Mouse (Mus musculus) liver, adult (tissue): ENCODE data around the gene Sorcs3.

Source experiments
- GATA4 ChIP-seq: IDR thresholded peaks from 2 replicates; pipeline ENCODE4 v1.6.1; 2014; ENCODE audit warnings: mild to moderate bottlenecking, low read length; ENCODE audit not compliant: insufficient replicate concordance

Sorcs3 gene

DNA sequence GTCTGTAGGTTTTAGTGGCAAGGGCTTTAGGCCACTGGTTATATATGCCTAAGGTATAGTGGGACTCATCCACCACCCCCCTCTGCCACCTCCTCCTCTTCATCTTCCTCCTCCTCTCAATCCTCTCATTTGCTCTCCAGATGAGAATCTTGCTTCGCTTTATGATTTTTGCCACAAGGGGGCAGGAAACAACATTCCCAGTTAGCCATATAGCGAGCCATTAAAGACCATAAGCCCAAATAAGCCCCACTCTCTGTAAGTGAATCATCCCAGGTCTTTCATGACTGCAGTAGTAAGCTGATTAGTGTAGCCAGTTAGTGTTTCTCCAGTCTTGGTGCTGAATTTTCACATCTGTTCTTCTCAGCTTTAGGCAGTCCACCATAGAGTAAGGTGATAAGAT, 205.5 kb downstream of the Sorcs3 start:
- no peak for TF ChIP-seq GATA4

DNA sequence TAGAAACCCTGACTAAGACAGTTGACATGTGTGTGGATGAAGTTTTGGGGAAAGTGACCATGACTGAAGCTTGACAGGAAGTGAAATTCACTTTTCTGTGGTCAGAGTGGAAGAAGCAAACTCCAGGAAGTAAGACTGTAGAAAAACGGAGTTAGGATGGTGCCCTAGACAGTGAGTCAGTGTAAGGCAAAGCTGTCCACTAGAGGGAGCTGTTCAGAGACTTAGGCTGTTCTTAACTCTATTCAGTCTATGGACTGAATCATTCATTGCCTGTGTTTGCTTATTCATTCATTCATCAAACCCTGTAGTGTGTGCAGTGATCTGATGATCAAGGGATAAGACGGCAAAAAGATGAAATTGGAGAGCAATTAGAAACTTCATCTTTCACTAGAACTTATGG, 208.0 kb downstream of the Sorcs3 start:
- TF ChIP-seq GATA4, result no peak

DNA sequence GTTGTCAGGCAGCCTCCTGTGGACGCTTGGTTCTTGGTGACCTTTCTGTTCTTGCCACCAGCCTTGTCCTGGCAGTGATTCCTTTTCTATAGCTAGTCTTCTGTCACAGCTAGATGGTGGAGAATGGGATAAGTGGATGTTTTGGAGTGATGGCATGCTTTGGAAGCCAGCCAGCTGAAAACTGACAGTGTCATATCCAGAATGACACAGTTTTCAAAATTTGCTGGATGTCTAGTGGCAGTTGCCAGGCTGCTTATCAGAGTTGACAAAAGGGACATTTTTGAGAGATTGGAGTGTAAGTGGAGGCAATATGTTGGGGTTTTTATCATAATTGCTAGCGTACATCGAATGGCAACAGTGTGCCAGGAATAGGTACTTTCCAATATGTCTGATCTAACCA, 212.5 kb downstream of the Sorcs3 start:
- no peak for TF ChIP-seq GATA4

DNA sequence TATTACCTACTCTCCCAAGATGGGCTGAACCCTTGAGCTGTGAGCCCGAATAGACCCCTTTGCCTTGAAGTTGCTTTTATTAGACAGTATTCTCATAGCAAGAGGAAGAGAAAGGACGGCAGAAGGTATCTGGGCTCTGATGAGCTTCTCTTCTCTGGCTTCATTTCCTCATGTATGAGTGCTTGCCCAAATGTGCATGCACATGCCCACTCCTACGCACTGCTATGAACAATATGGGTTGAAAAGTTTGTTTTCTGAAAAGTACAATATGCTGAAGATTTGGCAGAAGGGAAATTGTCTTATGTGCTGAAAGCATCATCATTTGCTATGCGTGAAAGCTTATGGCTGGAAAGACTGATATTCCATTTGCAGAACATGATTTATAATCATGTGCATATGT, 223.4 kb downstream of the Sorcs3 start:
- TF ChIP-seq GATA4, result no peak

DNA sequence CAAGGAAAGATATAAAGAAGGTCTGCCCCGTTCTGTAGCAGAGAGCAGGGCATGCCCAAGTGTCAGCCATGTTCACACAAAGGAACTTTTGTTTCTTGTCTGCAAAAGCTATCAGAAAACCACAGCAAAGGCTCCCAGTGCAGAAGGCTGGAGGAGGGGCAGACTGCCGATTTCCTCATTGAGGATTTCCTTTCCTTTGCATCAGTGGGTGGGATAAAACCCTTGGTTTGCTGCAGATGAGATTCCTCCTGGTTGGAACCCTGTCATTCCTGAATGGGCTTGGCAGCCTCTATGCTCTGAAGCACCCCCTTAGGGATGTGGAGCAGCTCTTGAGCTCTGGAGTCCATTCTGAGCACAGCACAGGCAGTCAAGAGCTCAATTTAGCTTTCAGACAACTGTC, 223.9 kb downstream of the Sorcs3 start:
- no peak for TF ChIP-seq GATA4

DNA sequence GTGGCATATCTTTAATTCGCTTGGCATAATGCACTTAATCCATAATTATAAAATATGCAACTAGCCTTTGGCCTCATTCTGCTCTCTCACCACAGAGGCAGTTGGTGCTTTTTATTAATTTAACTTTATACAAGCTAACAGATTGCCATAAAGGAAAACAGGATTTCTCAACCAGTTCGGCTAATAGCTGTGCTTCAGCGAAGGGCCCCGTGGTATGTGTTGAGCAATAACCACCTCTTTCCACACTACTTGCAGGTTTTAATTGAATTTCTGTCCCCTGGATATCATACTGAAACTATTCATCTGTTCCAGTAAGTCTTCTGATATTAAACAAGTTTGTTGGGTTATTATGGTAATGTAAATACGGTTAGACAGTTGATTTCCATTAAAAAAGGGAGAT, 224.5 kb downstream of the Sorcs3 start:
- TF ChIP-seq GATA4, result no peak

DNA sequence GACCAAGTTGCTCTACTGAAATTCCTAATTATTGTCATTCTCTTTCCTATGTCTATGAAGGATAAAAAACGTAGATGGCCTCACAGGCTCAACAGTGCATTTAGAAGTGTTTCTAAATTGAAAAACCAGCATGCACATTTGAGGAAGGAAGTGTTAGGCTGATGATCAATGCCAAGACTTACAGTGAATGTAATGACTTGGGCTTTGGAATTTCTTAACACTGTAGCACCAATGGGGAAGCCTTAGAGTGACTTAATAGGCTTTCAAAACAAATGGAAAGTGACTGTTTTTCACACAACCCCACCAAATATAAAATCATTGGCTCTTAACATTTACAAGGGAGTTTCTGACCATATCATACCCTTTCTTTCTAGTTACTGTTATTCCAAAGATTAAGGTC, 232.6 kb downstream of the Sorcs3 start:
- no peak for TF ChIP-seq GATA4

DNA sequence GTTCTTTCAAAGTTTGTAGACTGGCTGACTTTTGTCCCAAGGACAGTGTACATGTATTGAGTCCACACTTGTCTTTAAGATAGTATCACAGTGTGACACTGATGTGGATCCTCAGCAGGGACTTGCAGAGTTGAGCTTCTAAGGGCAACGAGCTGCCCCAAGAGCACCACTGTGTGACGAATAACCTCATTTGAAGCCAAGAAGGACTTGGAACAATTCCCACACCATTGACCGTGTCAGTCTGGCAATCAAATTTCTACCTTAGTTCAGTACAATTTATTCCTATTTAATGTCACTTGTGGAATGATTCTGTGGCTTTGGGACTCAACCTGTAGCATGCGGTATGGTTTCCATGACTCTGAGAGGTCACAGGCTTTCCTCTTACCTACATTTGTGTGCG, 255.3 kb downstream of the Sorcs3 start:
- no peak for TF ChIP-seq GATA4

DNA sequence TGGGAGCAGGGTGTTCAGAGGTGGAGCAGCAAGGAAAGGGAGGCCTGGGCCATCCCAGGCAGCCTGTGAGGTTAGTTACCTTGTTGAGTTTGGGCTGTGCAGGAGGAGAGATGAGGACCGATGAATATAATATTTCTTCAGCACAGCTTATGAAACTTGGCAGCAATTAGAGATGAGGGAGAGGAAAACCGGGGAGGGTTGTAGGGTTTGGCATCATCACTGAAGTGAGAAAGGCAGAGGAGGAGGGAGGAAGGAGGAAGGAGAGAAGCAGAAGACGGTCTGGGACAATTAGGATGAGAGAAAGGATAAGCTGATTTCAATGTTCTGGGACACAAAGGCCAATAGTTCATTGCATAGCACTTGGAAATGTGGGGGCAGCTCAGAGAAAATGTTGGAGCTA, 256.6 kb downstream of the Sorcs3 start:
- TF ChIP-seq GATA4, result no peak

DNA sequence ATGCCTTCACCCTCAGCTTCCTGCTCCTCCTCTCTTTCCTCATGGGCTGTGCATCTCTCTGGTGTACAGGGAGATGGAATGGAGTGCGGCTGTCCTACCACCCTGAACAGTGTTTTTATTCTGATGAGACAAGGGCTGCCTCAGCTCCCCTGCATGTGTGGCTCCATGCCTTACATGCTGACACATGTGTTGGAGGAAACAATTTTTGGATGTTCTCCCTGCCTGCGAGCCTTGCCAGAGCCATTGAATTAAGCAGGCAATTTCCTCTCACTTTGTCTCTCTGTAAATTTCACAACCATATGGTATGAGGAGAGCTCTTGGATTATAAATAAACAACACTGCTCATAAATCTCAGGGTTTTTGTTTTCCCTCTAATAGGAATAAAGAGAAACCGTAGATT, 257.7 kb downstream of the Sorcs3 start:
- no peak for TF ChIP-seq GATA4

DNA sequence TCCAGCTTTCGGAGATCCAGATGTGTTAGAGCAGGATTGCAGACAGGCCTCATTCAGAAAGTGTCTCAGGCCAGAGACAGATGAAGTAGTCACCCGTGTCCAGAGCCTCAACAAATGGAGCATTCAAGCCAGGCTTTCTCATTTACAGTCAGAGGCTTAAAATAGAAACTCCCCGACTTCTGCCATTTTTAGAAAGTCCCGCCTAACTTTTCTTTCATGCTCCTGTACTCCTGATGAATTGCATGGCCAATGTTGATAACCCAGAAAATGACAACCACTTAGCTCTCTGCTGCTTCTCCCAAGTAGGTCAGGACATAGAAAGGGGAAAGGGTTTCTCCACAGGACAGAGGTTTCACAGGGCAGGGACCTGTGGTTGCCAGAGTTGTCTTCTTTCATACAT, 261.6 kb downstream of the Sorcs3 start:
- no peak for TF ChIP-seq GATA4

DNA sequence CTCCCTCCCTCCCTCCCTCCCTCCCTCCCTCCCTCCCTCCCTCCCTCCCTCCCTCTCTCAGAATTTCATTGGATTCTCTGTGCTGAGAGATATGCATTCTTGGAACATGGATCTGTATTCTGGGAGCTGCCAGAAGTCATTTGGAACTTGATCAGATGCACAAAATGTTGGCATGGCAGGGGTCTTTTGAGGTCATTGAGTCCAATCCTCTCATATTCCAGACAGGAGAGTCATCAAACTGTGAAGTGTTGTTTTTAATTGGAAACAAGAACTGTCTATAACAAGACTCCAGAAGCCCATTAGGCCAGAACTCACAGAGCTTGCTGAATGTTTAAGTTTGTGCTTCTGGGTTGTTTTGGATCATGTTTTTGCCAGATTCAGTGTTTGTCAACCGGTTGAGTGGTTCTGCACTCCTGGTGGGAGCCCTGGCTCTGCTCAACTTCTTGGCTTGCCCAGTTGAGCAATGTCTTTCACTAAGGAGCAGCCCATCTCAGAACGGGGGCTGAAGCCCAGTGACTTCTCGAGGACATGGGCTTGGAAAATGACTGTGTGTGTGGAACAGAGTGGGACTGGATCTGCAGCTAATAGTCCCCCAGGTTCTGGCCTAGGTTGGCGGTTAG, 264.1 kb downstream of the Sorcs3 start:
- TF ChIP-seq GATA4, result no peak

DNA sequence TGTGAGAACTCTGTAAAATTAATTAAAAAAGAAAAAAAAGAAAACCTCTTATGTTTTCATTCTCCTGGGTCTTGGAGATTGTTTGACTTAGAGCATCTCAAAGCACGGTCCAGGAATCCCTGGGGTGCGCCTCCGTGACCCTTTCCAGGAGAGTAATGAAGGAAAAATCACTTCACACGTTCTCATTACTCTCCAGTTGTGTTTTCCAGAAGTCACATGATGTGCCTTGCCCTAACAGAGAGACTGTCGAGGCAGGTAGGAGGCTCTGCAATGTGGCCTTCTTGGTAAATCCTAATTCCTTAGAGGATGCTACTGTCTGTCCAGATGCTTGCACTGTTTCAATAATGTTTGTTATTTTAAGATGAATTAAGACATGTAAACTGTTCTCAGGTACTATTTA, 266.1 kb downstream of the Sorcs3 start:
- TF ChIP-seq GATA4, result no peak

DNA sequence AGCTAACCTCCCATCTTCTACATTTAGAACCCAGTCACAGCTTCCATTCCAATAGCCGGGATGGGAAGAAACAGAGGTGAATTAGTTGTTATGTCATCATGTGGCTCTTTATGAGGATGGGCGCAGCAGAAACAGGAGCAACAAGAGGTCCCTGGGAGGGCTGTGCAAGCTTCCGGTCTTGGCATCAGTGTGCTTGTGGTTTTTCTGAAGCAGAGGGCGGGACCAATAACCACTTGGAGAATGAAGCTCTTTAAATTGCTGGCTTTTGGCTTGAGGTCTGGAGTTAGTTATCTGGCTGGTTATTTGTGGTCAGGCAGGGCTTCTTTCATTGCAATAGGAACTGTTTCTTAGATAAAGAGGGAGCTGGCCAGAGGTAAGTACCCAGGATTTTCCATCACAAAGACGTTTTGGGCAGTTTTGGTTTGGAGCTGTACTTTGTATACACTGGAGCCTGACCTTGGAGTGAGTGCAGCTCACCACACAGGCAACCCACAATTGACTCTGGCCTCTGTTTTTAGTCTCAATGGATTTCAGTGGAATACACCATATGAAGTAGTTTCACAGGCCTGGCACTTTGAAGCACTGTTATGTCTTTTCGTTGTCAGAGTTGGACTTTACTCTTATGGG, 270.1 kb downstream of the Sorcs3 start:
- TF ChIP-seq GATA4, result no peak

DNA sequence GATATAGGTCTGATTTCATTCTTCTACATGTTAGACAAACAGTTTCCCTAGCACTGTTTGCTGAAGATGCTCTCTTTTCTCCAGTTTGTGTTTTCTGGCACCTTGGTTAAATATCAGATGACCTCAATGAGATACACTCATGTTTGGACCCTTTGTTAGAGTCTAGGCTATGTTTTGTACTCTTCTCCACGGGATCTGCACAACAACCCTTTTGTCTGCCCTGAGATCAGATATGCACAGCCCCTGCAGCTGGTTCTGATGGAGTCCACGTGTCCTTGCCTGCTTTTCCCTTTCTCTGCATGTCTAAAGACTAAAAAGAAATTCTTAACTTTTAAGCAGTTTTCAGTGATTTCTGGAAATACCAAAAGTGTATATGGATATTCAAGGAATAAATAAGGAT, 273.0 kb downstream of the Sorcs3 start:
- no peak for TF ChIP-seq GATA4

DNA sequence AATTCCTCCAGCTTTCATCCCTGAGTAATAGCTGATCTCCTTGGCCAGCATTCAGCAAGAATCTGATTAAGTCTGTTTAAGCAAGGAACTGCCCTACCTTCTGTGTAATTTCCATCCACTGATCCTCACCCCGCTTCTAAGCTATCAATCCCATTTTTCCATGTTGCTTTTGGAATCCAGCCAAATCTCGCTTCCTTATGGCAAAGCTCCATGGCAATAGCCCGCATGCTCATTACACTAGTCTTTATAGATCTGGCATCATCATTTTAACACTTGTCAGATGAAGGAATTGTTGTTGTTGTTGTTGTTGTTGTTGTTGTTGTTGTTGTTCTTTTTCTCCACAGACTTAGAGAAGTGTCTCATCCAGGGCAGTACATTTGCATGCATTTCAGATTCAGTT, 277.1 kb downstream of the Sorcs3 start:
- TF ChIP-seq GATA4, result no peak

DNA sequence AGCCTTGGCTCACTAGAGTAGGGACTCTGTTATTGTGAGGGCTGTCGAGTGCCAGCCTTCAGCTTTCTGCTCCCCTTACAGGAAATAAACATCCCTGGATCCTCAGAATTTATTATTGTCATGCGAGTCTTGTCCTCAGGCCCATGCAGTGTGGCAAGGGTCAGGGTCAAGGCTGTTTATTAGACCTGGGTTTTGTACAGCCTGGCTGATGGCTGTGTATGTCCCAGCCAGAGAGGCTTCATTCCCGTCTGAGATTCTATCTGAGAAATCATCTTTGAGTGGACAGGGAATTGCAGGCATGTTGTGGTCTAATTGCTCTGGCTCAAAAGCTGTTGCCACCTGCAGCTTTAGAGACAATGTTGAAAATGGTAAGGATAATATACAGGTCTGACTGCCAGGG, 285.3 kb downstream of the Sorcs3 start:
- TF ChIP-seq GATA4, result no peak
